Mouse (Mus musculus) limb, embryonic 14.5 days (tissue): ENCODE results near the gene Ntpcr. TPM values are rescaled to one million over a fixed set of nuclear protein-coding genes. Genes with fewer than 3 reads are reported as not detected.

Experiments
- ATAC-seq: fragments of 200-750 bp; cut with Nextera tagmentation; 2 replicates; pipeline ENCODE4 v1.8.0; 2017; ENCODE audit warnings: low read depth, moderate number of reproducible peaks, moderate TSS enrichment; ENCODE audit not compliant: low FRiP score
- DNase-seq: peaks from one replicate; pipeline ENCODE4 v3.0.0-alpha.2; 2015; ENCODE audit warnings: low spot score
- H3K27ac ChIP-seq: fragments of 300-500 bp; sonication (generic); replicated peaks from 2 replicates; pipeline ENCODE4 v1.5.1; 2014; ENCODE audit warnings: low read depth, mild to moderate bottlenecking, low read length, moderate library complexity, mixed read lengths
- H3K27me3 ChIP-seq: fragments of 300-500 bp; sonication (generic); 2 replicates; pipeline ENCODE4 v1.6.1; 2014; ENCODE audit warnings: low read length, mixed read lengths; ENCODE audit not compliant: control insufficient read depth, insufficient read depth
- H3K36me3 ChIP-seq: fragments of 300-500 bp; sonication (generic); 2 replicates; pipeline ENCODE4 v1.6.1; 2014; ENCODE audit warnings: mild to moderate bottlenecking, low read length, moderate library complexity, mixed read lengths; ENCODE audit not compliant: control insufficient read depth, insufficient read depth
- H3K4me1 ChIP-seq: fragments of 300-500 bp; sonication (generic); 2 replicates; pipeline ENCODE4 v1.6.1; 2014; ENCODE audit warnings: antibody characterized with exemption, low read length, mixed read lengths; ENCODE audit not compliant: control insufficient read depth, insufficient read depth
- H3K4me2 ChIP-seq: fragments of 300-500 bp; sonication (generic); replicated peaks from 2 replicates; pipeline ENCODE4 v1.6.1; 2014; ENCODE audit warnings: low read depth, mild to moderate bottlenecking, low read length, moderate library complexity; ENCODE audit not compliant: severe bottlenecking
- H3K4me3 ChIP-seq: fragments of 300-500 bp; sonication (generic); replicated peaks from 2 replicates; pipeline ENCODE4 v1.5.1; 2014; ENCODE audit warnings: low read length
- H3K9ac ChIP-seq: fragments of 300-500 bp; sonication (generic); 2 replicates; pipeline ENCODE4 v1.6.1; 2014; ENCODE audit warnings: mild to moderate bottlenecking, low read depth, low read length, moderate library complexity; ENCODE audit not compliant: severe bottlenecking
- H3K9me3 ChIP-seq: fragments of 300-500 bp; sonication (generic); 2 replicates; pipeline ENCODE4 v1.6.1; 2016; ENCODE audit warnings: low read length; ENCODE audit not compliant: control insufficient read depth
- POLR2A ChIP-seq: fragments of 200-500 bp; IDR thresholded peaks from 2 replicates; pipeline ENCODE4 v1.8.0; 2012; ENCODE audit warnings: inconsistent platforms, mild to moderate bottlenecking, moderate library complexity, borderline replicate concordance; ENCODE audit not compliant: insufficient read depth, insufficient read length; ENCODE audit errors: extremely low read depth
- WGBS: fragments of 180-500 bp; shearing (Covaris S2); extraction: QIAGEN DNeasy Blood & Tissue Kit; methylation state at CpG from one replicate; pipeline ENCODE4 v1.1.7; 2014; 5-methylcytosine and 5-hydroxymethylcytosine counted together
- polyA plus RNA-seq, 2 experiments: library from polyadenylated mRNA; depleted of rRNA in 1 of 2; stranded (reverse) in 1 of 2; unstranded in 1 of 2; fragments of >200 nt; fragmentation: Nextera tagmentation in 1 of 2; extraction: Ambion mirVana in 1 of 2; gene quantifications; 2 replicates each; pipeline versions ENCODE4 v1.2.1 to v1.2.3; 2012 to 2014

The Ntpcr gene
- polyA plus RNA-seq, 2 experiments: 39.0 to 45.3 TPM

- Histone ChIP-seq H3K9ac (no peak overlapping the region), H3K27me3 (no peaks in the 10 kb centered on the region), H3K4me2 (no peak overlapping the region), H3K4me1 (peaks cover 13% of the 10 kb centered on the region), H3K9me3 (no peaks in the 10 kb centered on the region), H3K4me3 (no peak overlapping the region), H3K36me3 (no peaks in the 10 kb centered on the region), H3K27ac (no peak overlapping the region)
- 77% methylated on average over 6 of the region's 6 CpGs for WGBS
- no peak for ATAC-seq
- TF ChIP-seq POLR2A: no peak
- no peak for DNase-seq
Measured at GRCm38 (mm10) chr8:125725037-125725820, 4.5 kb upstream of the Ntpcr start.

DNA sequence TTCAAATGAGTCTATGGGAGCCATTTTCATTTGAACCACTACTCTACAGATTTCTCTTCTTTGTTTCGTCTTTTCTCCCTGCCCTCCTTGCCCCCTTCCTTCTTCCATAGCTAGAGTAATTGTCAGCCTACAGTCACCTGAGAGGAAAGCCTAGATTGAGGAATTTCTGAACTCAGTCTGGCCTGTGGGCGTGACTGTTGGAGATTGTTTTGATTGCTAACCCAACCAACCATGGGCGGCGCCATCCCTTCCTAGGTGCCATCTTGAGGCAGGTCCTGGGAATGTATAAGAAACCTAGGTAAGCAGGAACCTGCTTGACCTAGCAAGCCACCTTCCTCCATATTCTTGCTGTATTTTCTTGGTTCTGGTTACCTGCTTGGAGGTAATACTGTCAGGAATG is 3.6 kb upstream of the Ntpcr start:
- no peaks in the 10 kb centered on the region for H3K27me3 ChIP-seq
- no peak overlapping the region for H3K27ac ChIP-seq
- ATAC-seq (no peak), DNase-seq (no peak)
- TF ChIP-seq POLR2A: no peak
- no peak overlapping the region for H3K9ac ChIP-seq
- H3K9me3 ChIP-seq: no peaks in the 10 kb centered on the region
- no peak overlapping the region for H3K4me2 ChIP-seq
- no peak overlapping the region for H3K4me3 ChIP-seq
- no peaks in the 10 kb centered on the region for H3K36me3 ChIP-seq
- 93% methylated on average over 4 of the region's 4 CpGs for WGBS
- peaks cover 13% of the 10 kb centered on the region for H3K4me1 ChIP-seq

DNA sequence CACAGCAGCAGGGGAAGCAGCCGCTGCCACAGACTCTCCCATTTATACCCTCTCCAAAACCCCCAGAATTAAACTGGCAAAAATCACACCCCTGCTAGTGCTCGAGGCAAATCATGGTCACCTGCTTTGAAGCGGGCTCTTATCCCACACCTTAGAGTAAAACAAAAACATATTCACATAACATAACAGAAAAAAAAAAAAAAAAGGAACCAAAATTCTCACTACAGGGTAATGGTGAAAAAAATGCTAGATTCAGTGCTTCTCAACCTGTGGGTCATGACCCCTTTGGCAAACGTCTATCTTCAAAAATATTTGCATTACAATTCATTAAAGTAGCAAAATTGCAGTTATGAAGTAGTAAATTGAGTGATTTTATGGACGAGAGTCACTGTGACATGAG is 2.8 kb upstream of the Ntpcr start:
- Histone ChIP-seq H3K4me1 (peaks cover 13% of the 10 kb centered on the region), H3K27me3 (no peaks in the 10 kb centered on the region), H3K4me3 (no peak overlapping the region), H3K4me2 (no peak overlapping the region), H3K9ac (no peak overlapping the region), H3K9me3 (no peaks in the 10 kb centered on the region), H3K36me3 (no peaks in the 10 kb centered on the region), H3K27ac (no peak overlapping the region)
- ATAC-seq (no peak), DNase-seq (no peak)
- TF ChIP-seq POLR2A: no peak
- 65% methylated on average over 5 of the region's 5 CpGs for WGBS

DNA sequence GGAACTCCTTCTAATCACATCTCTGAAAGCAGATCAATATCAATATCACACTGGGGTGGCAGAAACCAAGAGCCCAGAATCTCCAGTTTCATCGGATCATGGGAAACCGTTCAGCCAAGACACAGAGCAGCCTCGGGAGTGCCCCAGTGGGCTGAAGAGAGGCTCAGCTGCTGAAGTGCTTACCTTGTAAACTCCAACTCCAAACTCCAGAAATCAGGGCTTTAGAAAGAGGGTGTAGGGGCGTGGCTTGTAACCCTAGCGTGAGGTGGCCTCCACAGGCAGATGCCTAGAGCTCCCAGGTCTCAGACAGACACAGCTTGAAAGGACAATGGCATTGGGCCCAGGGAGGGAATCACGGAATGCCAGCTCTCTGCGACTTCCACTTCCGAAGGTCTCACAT is 2.0 kb upstream of the Ntpcr start:
- Histone ChIP-seq H3K9ac (no peak overlapping the region), H3K36me3 (no peaks in the 10 kb centered on the region), H3K27ac (no peak overlapping the region), H3K4me2 (no peak overlapping the region), H3K4me3 (no peak overlapping the region), H3K27me3 (no peaks in the 10 kb centered on the region), H3K9me3 (no peaks in the 10 kb centered on the region), H3K4me1 (peaks cover 7% of the 10 kb centered on the region)
- 44% methylated on average over 8 of the region's 8 CpGs for WGBS
- no peak for ATAC-seq
- no peak for DNase-seq
- TF ChIP-seq POLR2A: no peak

GRCm38 (mm10) chr8:125733964-125734956 is 4.5 kb downstream of the Ntpcr start:
- peak overlapping the region; percentile 77 for H3K9ac ChIP-seq
- peak; percentile 94 for ATAC-seq
- H3K27ac ChIP-seq: peak overlapping the region; percentile 40; the same call in 1 of the 2 replicates
- peak overlapping the region; percentile 88 for H3K4me2 ChIP-seq
- H3K9me3 ChIP-seq: no peaks in the 10 kb centered on the region
- TF ChIP-seq POLR2A: no peak; the same call in 1 of the 2 replicates
- H3K36me3 ChIP-seq: no peaks in the 10 kb centered on the region
- peak; percentile 94 for DNase-seq
- H3K4me3 ChIP-seq: peak overlapping the region; percentile 66
- 7% methylated on average over 51 of the region's 52 CpGs for WGBS
- H3K27me3 ChIP-seq: no peaks in the 10 kb centered on the region
- H3K4me1 ChIP-seq: peaks cover 9% of the 10 kb centered on the region
